Mouse (Mus musculus): ENCODE results near the gene Bcl7b. TPM values are rescaled to one million over a fixed set of nuclear protein-coding genes. Genes with fewer than 3 reads are reported as not detected.

The Bcl7b gene
- total RNA-seq, 2 experiments from 2014 or later = 27.1 to 27.4 TPM

DNA sequence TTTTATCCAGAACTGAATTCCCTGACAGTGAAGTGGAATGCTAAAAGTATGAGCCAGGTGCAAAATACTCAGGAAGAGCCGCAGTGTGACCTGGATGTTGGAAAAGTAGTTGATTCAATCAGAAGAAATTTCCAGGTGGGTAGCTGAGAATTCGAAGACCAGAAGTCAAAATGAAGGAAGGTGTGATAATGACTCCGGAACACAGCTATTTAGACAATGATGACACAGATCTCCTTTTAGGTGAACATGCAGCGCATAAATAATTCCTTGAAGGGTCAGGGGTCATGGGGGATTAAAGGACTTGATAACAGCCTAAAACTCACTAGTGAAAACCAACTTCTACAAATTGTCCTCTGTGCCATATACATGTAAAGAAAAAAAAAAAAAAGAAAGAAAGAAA lies 614 bp upstream of the Bcl7b start:
- DNase-seq = no peak

DNA sequence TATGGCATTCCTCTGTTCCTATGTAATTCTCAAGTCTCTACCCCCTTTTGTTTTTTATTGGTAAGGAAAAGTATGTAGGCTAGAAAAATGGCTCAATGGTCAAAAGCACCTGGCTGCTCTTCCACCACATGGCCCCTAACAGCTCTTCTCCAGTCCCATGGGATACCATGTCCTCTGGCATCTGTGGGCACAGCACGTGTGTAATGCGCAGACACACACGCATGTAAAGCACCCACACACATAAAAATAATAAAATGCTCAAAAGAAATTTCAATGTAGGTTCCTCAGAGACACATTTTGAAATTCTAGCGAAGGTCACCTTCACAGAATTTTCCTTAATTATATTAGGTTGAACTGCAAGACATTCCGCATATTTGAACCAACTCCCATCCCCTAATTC lies 1.4 kb downstream of the Bcl7b start:
- no peak for DNase-seq

DNA sequence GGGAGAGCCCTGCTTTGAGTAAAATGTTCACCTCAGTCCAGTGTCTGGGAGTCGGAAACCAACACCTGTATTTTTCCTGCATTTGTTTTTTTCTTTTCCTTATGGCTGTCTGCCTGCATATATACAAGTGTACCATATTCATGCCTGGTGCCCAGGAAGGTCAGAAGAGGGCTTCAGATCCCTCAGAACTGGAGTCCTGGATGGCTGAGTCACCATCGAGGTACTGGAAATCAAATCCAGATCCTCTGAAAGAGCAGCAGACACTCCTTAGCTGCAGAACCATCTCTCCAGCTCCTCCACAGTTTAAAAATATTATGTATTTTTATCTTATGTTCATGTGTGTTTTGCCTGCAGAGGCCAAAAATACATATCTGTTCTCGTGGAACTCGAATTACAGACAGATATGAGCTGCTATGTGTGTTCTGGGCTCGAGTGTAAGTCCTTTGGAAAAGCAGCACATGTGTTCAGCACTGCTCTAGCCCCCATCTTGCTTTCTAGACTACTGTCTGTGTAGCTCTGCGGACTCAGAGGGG lies 3.7 kb downstream of the Bcl7b start:
- no peak for DNase-seq

DNA sequence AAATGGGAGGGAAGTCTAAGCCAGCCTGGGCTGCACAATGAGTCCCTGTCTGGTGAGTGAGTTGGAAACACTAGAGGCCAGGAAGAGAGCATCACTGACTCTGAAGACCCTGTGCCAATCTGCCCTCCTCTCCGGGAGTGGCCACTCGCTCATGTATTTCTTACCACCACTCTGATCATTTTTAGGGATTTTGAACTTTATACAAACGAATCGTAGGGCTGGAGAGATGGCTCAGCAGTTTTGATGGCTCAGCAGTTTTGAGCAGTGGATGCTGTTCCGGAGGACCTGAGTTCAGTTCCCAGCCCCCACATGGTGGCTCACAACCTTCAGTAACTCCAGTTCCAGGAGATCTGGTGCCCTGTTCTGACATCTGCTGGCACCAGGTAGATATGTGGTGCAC lies 4.9 kb downstream of the Bcl7b start:
- no peak for DNase-seq

DNA sequence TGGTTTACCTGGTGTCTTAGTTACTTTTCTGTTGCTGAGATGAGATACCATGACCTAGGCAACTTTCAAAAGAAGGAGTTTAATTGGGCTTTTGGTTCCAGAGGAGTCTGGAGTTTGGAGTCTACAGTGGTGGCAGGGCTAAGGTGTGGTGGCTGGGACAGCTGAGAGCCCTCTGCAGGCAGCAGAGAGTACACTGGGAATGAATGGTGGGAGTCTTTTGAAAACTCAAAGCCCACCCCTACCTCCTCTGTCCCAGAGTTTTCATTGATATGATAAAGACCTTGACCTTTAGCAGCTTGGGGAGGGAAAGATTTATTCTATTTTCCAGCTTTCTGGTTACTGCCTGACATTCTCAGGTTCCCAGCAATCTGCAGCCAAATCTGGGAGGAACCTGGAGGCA lies 7.0 kb downstream of the Bcl7b start:
- no peak for DNase-seq

DNA sequence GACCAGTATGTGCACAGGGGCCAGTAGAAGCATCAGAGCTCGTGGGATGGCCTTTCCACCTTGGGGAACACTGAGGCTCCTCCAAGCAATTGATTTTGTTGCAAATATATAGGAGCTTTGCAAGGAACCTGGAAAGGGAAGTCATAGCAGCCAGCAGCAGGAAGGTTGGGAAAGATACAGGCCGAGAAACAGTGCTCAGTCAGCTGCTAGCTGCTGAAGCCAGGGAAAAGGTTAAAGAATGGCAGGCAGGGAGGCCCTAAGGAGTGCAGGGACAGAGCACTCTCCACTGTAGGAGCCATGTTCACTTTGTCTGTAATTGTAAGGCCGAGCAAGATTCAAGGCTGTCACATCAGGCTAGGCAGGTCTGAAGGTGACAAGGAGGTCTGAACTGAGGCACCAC lies 10.4 kb downstream of the Bcl7b start:
- no peak for DNase-seq

DNA sequence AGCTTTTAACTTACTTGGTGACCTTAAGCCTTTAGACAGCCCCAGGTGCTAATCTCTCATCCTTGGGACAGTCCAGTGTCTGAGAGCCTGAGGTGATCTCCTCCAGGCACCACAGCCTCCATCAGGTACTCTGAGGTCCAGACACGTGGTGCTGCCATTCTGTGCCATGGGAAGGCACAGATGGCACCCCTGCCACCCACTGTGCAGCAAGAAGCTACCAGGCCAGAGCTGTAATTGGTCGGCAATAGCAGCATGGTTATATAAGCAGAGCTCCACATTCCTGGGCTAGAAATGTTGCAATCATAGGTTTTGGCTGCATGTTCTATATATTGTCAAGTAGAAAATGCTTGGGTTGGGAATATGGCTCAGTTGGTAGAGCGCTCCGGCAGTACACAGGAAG lies 10.9 kb downstream of the Bcl7b start:
- DNase-seq = no peak

DNA sequence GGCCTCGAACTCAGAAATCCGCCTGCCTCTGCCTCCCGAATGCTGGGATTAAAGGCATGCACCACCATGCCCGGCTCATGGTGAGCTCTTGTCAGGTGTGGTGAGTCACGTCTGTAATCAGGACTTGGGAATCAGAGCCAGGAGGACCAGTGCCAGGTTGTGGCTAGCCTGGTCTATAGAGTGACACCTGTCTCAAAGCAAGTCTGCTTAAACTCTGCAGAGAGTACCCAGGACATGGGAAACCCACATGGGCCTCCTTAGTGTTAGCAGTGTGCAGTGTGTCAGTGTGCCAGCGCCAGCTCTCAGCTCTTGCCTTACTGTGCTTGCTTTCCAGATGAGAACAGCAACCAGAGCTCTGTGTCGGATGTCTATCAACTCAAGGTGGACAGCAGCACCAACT lies 11.5 kb downstream of the Bcl7b start:
- no peak for DNase-seq

DNA sequence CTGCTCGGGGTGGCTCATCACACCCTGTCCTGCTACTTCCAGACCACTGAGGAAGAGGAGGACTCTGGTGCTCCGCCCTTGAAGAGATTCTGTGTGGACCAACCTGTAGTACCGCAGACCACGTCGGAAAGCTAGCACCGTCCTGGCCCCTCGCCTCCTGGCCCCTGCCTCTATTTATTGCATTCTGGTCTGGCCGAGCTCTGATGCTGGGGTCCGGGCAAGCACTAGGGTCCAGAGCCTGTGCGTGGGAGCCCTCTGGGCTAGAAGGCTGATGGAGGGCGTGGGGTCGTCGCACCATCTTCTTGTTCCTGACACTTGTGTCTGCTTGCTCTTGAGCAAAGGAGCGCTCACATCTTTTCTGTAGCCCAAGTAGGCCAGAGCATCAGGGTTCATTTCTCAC lies 12.7 kb downstream of the Bcl7b start:
- DNase-seq = no peak

DNA sequence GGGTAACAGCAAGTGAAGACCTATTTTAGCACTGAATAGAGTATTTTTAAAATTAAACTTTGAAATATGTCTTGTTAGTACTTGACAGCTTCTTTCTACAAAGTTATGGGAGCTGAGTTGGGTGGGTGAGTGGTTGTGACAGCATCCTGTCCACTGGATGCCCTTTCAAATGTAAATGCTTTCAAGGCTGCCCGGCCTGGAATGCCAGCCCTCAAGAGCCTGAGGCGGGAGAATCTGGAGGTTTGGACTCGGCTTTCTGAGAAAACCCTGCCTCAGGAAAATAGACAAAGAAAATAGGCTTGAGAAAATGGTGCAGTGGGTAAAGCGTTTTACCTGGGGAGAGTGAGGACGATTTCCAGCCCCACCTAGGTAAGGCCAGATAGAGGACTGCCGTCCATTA lies 13.7 kb downstream of the Bcl7b start:
- no peak for DNase-seq

DNA sequence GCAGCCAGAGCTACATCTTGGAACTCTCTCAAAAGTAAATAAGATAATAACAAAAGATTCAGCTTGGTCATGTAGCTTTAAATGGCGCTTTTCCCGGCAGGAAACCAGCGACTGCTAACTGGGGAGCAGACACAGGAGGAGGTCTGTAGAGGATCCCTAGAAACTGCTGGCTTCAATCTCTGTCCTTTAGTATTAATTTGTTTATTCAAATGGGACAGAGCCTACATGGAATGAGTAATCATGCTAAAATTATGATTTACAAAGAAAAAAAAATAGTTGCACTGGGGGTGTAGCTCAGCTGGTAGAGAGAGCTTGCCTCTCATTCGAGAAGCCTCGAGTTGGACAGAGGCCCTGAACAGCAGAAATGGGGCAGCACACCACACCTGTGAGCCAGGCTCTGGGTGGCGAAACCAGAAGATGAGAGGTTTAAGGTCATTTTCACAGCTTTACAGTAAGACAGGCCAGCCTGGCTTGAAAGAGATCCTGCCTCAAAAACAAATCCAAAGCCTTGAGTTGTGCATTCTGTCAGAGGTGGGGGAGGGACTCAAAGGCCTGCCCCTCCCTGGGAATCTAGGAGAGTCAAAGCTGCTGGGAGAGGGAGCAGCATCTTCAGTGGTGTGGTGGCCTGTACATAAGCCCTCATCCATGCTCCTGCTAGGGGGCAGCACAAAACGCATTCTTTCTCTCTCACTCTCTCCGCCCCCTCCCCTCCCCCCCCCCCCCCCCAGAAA lies 15.2 kb downstream of the Bcl7b start:
- DNase-seq = no peak

DNA sequence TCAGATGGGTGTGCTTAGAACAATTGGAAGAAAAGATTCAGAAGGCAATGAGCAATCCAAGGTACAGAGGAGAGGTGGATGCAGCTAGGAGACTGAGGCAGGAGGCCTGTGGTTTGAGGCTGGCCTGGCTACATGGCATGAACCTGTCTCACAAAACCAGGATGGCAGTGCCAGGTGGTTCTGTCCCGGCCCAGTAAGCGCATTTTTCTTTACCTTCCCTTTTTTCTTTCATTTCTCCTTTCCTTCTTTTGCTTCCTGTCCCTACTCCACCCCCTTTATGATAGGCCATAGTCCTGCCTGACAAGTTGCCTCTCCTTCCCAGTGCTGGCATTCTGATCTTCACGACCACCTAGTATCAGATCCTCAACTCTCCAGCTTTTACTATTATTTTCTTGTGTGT lies 16.9 kb downstream of the Bcl7b start:
- DNase-seq = no peak

DNA sequence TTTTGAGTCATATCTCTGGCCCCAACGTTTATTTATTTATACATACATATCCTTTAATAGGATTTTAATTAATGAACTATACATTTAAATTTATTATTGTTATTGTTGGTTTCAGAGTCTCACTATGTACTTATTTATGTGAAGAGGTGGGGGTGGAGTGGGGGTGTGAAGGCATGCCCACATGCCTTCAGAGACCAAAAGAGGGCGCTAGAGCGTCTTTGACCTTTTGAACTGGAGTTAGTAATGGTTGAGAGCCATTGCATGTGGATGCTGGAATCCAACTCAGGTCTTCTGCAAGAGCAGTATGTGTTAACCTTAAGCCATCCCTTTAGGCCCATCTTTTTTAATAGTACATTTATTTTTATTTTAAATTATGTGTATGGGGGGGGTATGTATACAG lies 17.5 kb downstream of the Bcl7b start:
- DNase-seq = no peak

DNA sequence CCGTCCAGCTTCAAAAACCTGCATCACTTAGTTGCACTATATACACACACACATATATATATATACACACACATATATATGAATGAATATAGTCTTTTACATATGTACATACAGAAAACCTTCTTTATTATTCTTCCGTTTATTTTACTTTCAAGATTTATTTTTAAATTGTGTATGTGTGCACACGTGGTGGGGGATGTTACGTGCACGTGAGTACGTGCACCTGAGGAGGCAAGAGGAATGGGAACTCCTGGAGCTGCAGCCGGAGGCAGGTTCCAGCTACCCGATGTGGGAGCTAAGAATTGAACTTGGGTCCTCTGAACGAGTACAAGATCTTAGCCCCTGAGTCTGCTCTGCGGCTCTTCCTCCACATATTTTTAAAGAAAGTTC lies 18.1 kb downstream of the Bcl7b start:
- no peak for DNase-seq

DNA sequence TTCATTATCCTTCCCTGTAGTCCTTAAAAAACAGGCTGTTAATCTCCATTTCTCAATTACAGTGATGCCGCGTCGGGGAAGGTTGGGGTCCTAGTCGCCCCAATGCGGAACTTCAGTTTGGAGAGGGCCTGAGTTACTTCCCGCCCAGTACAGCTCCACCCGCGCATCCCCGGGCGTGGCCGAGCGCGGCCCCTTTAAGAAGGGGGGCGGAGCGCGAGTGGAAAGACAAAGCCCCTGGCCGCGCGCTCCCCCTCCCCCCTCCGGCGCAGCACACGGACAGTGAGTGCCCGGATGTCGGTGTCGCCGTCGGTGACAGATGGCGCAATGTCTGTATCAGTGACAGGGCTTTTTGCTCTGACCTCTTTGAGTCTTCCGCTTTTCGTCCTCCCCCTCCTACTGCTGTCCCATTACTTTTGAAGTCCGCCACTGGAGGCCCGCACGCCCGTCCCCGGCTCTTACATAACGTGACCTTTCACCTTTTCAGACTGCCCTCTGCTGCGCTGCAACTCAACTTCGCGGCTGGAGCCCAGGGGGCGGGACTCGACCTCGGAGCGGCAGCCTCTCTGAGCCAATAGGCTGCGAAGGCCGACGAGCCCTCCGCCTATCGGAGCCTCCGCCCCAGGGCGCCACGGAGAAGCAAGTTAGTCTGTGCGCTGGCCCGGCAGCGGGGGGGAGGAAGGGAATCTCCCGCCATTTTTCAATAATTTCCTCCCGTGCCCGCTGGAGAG lies 18.7 kb downstream of the Bcl7b start, which contains the start of gene Baz1b:
Gene Baz1b (plus strand): TSS at position 644 of the 728 bp plus-strand sequence.
- DNase-seq = peak; percentile 99

DNA sequence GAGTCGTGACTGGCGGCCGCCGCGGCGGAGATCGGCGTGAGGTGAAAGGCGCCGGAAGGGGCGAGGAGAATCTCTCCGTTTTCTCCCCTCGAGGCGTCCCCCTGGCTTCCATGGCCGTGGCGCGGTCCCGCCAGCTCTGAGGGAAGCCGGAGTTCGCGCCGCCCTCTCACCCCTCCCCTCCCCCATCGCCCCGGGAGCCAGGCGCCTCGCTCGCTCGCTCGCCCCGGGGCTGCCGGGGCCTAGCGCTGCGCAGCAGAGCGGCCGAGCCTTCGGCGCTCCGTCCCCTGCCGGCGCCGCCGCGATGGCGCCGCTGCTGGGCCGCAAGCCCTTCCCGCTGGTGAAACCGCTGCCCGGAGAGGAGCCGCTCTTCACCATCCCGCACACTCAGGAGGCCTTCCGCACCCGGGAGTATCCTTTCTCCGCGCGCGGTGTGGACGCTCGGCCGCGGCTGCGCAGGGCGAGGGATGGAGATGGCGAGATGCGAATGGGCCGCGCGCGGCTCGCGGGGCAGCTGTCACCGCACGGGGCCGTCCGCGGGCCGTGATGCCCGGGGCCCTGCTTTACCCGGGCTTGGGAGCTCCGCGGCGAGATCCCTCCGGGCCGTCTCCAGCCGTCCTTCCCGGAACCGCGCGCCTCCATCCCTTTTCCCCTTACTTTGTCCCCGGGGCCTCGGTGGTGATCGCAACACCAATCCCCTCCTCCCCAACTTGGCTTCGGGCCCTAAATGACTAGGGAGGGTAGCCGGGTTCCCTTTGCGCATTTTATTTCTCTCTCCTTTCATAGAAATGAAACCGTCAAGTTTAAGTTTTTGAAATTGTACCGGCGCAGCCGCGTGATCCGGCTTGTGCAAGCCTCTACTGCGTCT lies 19.5 kb downstream of the Bcl7b start:
- DNase-seq = peak; percentile 26

DNA sequence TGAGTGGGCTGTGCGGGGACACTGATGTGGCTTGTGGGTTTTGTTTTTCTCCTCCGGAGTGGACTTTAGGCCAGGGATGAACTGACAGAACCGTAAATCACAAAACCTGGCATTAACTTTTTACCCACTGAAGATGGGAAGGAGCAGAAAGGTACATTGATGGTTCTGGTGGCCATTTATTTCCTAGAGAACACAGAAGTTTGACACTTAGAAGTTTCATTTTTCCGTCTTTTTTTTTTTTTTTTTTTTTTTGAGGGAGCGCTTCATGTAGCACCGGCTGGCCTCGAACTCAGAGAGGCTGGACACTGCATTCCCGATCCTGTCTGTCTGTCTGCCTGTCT lies 20.1 kb downstream of the Bcl7b start:
- DNase-seq = no peak

DNA sequence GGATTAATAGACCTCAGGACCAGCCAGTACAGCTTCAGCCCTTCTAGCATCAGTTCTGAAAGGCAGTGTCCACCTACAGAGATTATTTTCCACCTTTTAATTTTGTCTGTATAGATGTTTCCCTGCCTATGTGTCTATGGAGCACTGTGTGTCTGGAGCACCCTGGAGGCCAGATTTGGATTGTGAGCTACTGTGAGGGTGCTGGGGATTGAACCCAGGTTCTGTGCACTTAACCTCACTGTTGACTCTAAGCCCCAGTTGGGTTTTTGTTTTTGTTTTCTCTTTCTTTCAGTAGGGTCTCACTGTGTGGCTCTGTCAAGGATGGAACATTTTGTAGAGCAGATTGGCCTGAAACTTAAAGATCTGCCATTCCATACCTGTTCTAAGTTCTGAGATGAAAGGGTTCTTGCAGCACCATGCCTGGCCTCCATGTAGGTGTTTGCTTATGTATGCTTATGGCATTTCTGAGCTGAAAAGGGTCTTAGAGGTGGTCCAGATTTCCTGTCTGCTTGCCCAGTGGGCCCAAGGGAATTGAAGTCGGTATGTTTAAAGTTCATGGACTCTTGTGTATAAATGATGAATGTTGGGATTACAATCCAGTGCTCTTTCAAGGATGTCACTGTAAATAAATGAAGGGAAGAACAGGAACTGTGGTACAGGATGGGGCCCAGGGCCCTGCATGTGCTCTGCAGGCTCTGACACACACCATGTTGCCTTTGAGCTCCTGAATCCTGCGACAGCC lies 21.4 kb downstream of the Bcl7b start:
- DNase-seq = no peak

DNA sequence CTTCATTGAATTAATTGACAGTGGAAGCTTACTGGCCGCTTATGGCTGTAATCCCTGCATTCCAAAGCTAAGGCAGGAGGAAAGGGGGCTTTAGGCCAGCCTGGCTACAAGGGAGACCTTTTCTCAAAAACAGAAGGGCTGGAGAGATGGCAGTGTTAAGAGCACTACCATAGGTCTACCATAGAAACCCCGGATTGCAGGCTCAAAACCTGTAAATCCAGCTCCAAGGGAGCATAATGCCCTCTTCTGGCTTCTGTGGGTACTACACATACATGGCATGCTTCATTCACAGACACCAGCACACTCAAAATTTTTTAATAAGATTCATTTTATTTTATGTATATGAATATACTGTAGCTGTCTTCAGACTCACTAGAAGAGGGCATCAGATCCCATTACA lies 23.5 kb downstream of the Bcl7b start:
- no peak for DNase-seq

DNA sequence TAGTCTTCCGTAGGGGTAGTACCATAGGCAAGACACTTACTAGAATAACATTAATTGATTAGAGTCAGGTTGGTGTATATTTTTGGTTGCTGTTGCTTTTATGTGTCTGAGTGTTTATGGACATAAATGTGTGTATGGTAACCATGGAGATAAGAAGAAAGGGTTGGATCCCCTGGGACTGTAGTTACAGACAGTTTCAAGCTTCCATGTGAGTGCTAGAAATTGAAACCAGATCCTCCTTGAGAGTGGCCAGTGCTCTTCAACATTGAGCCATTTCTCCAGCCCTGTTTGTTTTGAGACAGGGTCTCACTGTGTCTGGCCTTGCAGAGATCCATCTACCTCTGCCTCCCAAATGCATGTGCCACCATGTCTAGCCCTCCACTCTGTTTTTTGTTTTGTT lies 24.3 kb downstream of the Bcl7b start:
- no peak for DNase-seq

DNA sequence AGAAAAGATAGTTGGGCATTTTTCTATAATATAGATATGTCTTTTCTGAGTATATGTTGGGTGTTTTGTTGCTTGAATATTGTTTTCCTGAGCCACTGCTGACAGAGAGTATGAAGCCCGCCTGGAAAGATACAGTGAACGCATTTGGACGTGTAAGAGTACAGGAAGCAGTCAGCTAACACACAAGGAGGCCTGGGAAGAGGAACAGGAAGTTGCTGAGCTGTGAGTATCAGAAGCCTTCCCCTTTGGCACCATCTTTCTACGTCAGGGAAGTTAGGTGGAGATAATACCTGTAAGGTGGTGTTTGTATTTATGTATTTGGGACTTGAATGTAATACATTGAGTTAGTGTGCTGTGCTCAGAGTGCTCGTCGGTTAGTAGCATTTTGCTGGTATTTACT lies 28.3 kb downstream of the Bcl7b start:
- DNase-seq = no peak

DNA sequence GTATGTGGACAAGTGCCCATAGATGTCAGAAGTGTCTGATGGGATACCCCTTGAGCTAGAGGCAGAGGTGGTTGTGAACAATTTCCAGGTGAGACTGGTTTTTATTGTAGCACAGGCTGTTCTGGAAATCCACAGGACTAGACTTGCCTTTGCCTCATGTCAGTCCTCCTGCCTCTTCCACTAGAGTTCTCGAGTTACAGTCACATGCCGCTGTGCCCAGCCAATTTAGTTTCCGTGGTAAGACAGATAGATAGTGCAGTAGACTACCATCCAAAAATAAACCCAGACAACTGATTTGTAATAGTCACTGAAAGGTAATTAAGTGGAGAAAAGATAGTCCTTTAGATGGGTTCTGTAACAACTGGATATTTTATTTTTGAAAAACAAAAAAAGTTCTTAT lies 34.7 kb downstream of the Bcl7b start:
- no peak for DNase-seq
